Mouse (Mus musculus) mammary gland, adult 2 months (tissue): ENCODE results near the gene Cavin2. TPM values are rescaled to one million over a fixed set of nuclear protein-coding genes. Genes with fewer than 3 reads are reported as not detected.

Experiments used
- polyA plus RNA-seq: library from polyadenylated mRNA; depleted of rRNA; stranded (reverse); fragments of >200 nt; gene quantifications from 2 replicates; pipeline ENCODE4 v1.2.3, GENCODE M21; 2012; ENCODE audit warnings: low replicate concordance; rRNA removed

Gene Cavin2
- polyA plus RNA-seq: 66.3 and 83.7 TPM in 2 replicates

DNA sequence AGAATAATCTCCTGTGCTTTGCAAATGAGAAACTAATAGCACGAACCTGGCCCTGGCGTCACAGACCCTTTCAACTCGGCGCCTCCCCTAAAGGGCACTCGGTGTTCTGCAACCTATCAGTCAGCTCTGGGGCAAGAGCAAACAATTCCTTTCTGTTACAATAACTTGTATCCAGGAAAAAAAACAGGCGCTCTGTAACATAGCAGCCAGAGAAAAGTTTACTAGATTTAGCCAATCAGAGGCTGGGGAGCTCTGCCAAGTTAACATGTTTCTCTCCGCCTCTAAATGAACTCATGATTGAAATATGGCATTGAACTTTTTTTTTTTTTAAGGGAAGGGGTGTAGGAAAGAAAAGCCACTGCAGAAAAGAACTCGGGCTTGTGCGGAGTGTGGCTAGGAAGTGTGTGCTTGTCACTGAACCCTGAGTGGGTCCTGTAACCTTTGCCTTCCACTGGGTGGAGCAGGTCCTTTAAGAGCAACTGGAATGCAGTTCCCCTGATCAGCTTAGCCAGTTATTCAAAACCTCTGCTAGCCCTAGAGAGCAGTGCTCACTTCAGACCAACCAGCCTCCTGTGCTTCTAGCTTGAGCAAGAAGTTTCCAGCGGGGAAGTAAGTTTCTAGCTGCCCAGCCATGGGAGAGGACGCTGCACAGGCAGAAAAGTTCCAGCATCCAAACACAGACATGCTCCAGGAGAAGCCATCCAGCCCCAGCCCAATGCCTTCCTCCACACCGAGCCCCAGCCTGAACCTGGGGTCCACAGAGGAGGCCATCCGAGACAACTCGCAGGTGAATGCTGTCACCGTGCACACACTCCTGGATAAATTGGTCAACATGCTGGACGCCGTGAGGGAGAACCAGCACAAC lies at the start of gene Cavin2:
TSS of gene Cavin2 (plus strand) at position 372 of the 865 bp plus-strand sequence.

Other genes starting within 250 kb of the Cavin2 start
- gene Nabp1, start 189.3 kb downstream of the Cavin2 start, polyA plus RNA-seq: 62.1 and 66.3 TPM in 2 replicates